Mouse (Mus musculus) bone marrow, adult 2 months (tissue): ENCODE data around the gene Atcay.

ENCODE experiments used
- CTCF ChIP-seq: fragments of 200-500 bp; IDR thresholded peaks from 2 replicates; pipeline ENCODE4 v1.5.1; 2011; ENCODE audit warnings: low read length, control low read depth; ENCODE audit not compliant: control insufficient read depth, insufficient read depth
- POLR2A ChIP-seq: fragments of 200-500 bp; IDR thresholded peaks from 2 replicates; pipeline ENCODE4 v1.6.1; 2011; ENCODE audit warnings: low read depth, mild to moderate bottlenecking, control low read depth, low read length, borderline replicate concordance; ENCODE audit not compliant: control insufficient read depth

DNA sequence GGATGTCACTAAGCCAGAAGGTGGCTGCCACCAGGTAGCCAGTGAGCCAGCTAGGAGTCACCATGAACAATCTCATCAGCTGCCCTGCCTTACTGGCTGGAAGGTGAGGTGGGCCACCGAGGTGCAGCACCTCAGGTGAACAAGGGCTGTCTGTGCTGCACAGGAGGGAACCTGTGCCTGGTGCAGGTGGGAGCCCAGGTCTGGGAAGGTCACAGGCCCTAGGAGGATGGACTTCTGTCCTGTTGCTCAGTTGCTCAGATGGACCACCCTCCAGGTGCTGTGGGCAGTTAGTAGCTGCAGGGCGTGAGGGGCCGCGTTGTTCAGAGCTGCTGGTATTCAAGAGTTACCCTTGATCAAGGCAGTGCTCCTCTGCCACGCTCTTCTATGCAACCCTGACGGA, 13.8 kb downstream of the Atcay start:
- TF ChIP-seq CTCF (peak; percentile 19; the same call in 1 of the 2 replicates), POLR2A (0 out of 2 replicates have a peak, but pooled peaks have one; percentile 13)
